ENCODE assay signal across 10 mouse cellular contexts in genomic region chr2:57772315-57772714, GRCm38 (mm10).
DNase-seq lines count a peak whose midpoint lies in the region.
"Had no signal": no experiment of that assay in that cellular context is flagged by ENCODE, and none has a peak within 500 bp of the region (broad histone marks: within the 10 kb centered on the region; RNA-seq: fewer than 3 reads in every experiment).

No protein-coding gene starts in this region.

- peak; percentile 2 for DNase-seq in kidney, adult 9 months
- DNase-seq in kidney, adult 8-10 months: no peak
- DNase-seq in A20 (ENCODE audit: low read depth, low spot score): peak; percentile 1
- peak; percentile 25 for DNase-seq in ES-CJ7 (ENCODE audit: low read depth, low spot score)
- peak; percentile 1 for DNase-seq in embryo, embryonic 11.5 days (ENCODE audit: low read depth, low spot score)
- no peak for DNase-seq in urinary bladder, postnatal 14 days (ENCODE audit: low spot score)
- no peak for DNase-seq in cerebellum, adult 9-11 months
- DNase-seq: adrenal gland, adult 8-10 months; heart, postnatal 14 days; kidney, postnatal 4 days had no signal

Comparison
In these comparisons a context has a peak if more than half of its experiments do, and no peak if none do; other contexts are left out.
1. DNase-seq: peak in kidney, adult 9 months (single experiment), A20 (single experiment), ES-CJ7 (single experiment) and embryo, embryonic 11.5 days (single experiment); none in kidney, adult 8-10 months (0 of 2), urinary bladder, postnatal 14 days (single experiment) and cerebellum, adult 9-11 months (single experiment).